Mouse (Mus musculus) ES-E14 (cell line): ENCODE results near the gene Cxcr1.

Experiments used
- CHD2 ChIP-seq: IDR thresholded peaks from 2 replicates; pipeline ENCODE4 v1.6.1; 2014; ENCODE audit warnings: mild to moderate bottlenecking, low read depth, low read length, inconsistent platforms
- HCFC1 ChIP-seq: IDR thresholded peaks from 2 replicates; pipeline ENCODE4 v1.6.1; 2012; ENCODE audit warnings: low read length, inconsistent platforms, borderline replicate concordance; ENCODE audit not compliant: insufficient read depth
- MAFK ChIP-seq: IDR thresholded peaks from 2 replicates; pipeline ENCODE4 v1.6.1; 2014; ENCODE audit warnings: mild to moderate bottlenecking, low read depth, low read length, inconsistent platforms; ENCODE audit not compliant: insufficient read depth
- ZC3H11A ChIP-seq: IDR thresholded peaks from 2 replicates; pipeline ENCODE4 v1.6.1; 2012; ENCODE audit warnings: low read depth, mild to moderate bottlenecking, inconsistent platforms, low read length, borderline replicate concordance
- ZNF384 ChIP-seq: IDR thresholded peaks from 2 replicates; pipeline ENCODE4 v1.6.1; 2012; ENCODE audit warnings: low read depth, low read length, inconsistent platforms

DNA sequence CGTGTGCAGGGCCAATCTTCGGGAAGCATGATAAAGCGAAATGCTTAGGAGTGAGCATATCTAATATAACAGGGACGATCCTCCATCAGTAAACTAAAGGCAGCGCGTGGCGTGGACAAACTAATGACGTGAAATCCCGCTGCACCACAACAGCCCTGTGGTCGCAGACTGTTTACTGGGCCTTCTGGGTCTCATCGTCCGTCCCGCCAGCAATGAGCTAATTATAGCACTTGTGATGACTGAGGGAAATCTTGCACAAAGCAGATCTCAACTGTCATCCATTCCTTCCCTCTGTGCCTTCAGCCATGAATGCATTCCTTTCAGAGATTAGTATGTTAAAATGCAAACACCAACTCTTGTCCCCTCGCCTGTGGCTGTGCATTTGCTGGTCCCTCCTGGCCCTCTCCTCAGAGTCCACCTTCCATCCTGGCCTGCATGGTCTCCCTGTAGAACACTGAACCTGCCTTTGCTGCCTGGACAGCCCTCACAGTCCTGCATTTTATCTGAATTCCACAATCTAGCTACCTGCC, 38.0 kb downstream of the Cxcr1 start:
- TF ChIP-seq ZNF384 (no peak), CHD2 (no peak), ZC3H11A (no peak), HCFC1 (no peak), MAFK (no peak)
